Mouse (Mus musculus) cortical plate, adult 2 months (tissue): ENCODE results near the gene Sox13.
A peak's percentile ranks its signal among the peaks of the same experiment; 100 is the strongest.

Experiments used
- CTCF ChIP-seq: fragments of 200-500 bp; IDR thresholded peaks from 2 replicates; pipeline ENCODE4 v1.5.1; 2011; ENCODE audit warnings: mild to moderate bottlenecking, control low read depth, low read length; ENCODE audit not compliant: insufficient read depth; ENCODE audit errors: extremely low read depth
- POLR2A ChIP-seq: fragments of 200-500 bp; IDR thresholded peaks from 2 replicates; pipeline ENCODE4 v1.6.1; 2011; ENCODE audit warnings: mild to moderate bottlenecking, low read length, control low read depth; ENCODE audit not compliant: insufficient read depth; ENCODE audit errors: extremely low read depth

GRCm38 (mm10) chr1:133382008-133382407, 42.2 kb downstream of the Sox13 start:
- no peak for TF ChIP-seq POLR2A
- TF ChIP-seq CTCF = peak; percentile 84
